ENCODE assay signal across 9 mouse cellular contexts in genomic region chr7:110728876-110729275, GRCm38 (mm10). TPM values are rescaled to one million over a fixed set of nuclear protein-coding genes. Genes with fewer than 3 reads are reported as not detected.
DNase-seq lines count a peak whose midpoint lies in the region; ATAC-seq and TF ChIP-seq lines count a peak whose summit lies in the region.
"Had no signal": no experiment of that assay in that cellular context is flagged by ENCODE, and none has a peak within 500 bp of the region (broad histone marks: within the 10 kb centered on the region; RNA-seq: fewer than 3 reads in every experiment).

No protein-coding gene starts in this region.

- H3K9me3 ChIP-seq in midbrain, embryonic 13.5 days, result no peaks in the 10 kb centered on the region
- no peaks in the 10 kb centered on the region for H3K9me3 ChIP-seq in midbrain, embryonic 15.5 days
- H3K9me3 ChIP-seq in liver, postnatal 0 days (ENCODE audit: low read length), result no peaks in the 10 kb centered on the region
- no peaks in the 10 kb centered on the region for H3K9me3 ChIP-seq in forebrain, embryonic 13.5 days (replicated peaks)

- 68% methylated on average over 3 of the region's 3 CpGs for WGBS in midbrain, embryonic 13.5 days
- 57% methylated on average over 3 of the region's 3 CpGs for WGBS in midbrain, embryonic 15.5 days
- 30% methylated on average over 3 of the region's 3 CpGs for WGBS in liver, postnatal 0 days (ENCODE audit: insufficient replicate concordance)
- 52% methylated on average over 3 of the region's 3 CpGs for WGBS in forebrain, embryonic 13.5 days

- peak; percentile 75 for TF ChIP-seq CTCF in liver, postnatal 0 days (IDR thresholded peaks at IDR 0.05; ENCODE audit: low read depth)

- peaks cover 16% of the 10 kb centered on the region for H3K4me1 ChIP-seq in midbrain, embryonic 13.5 days (replicated peaks)
- peaks cover 8% of the 10 kb centered on the region; the same call in 1 of the 2 replicates for H3K4me1 ChIP-seq in midbrain, embryonic 15.5 days
- no peaks in the 10 kb centered on the region for H3K4me1 ChIP-seq in liver, postnatal 0 days (ENCODE audit: insufficient read depth)
- peaks cover 9% of the 10 kb centered on the region; the same call in 1 of the 2 replicates for H3K4me1 ChIP-seq in forebrain, embryonic 13.5 days

- H3K4me2 ChIP-seq in midbrain, embryonic 13.5 days (replicated peaks), result no peak overlapping the region
- no peak overlapping the region for H3K4me2 ChIP-seq in midbrain, embryonic 15.5 days
- H3K4me2 ChIP-seq in liver, postnatal 0 days (ENCODE audit: low read depth, low read length), result no peak overlapping the region
- no peak overlapping the region for H3K4me2 ChIP-seq in forebrain, embryonic 13.5 days

- no peak overlapping the region for H3K9ac ChIP-seq in midbrain, embryonic 13.5 days (replicated peaks)
- H3K9ac ChIP-seq in midbrain, embryonic 15.5 days, result no peak overlapping the region
- no peak overlapping the region for H3K9ac ChIP-seq in liver, postnatal 0 days (replicated peaks)
- no peak overlapping the region for H3K9ac ChIP-seq in forebrain, embryonic 13.5 days

- DNase-seq in cerebellum, postnatal 10 days, result peak; percentile 55 to 64
- DNase-seq in cerebellum, adult 8-10 months, result no peak
- peak; percentile 28 for DNase-seq in c-Kit-positive CD71-positive TER-119-negative erythroid progenitor cells, embryonic 14.5 days (ENCODE audit: low read depth)
- DNase-seq in liver, postnatal 0 days, result peak; percentile 41
- DNase-seq in spleen, postnatal 36 days (ENCODE audit: low spot score in 2 of 2), result peak; percentile 39 to 51

- ATAC-seq in midbrain, embryonic 13.5 days, result no peak
- ATAC-seq in midbrain, embryonic 15.5 days (replicated peaks), result no peak
- ATAC-seq in liver, postnatal 0 days, result no peak; the same call in 1 of the 2 replicates
- no peak for ATAC-seq in forebrain, embryonic 13.5 days

- no peak overlapping the region for H3K4me3 ChIP-seq in midbrain, embryonic 13.5 days (replicated peaks)
- no peak overlapping the region for H3K4me3 ChIP-seq in midbrain, embryonic 15.5 days
- H3K4me3 ChIP-seq in liver, postnatal 0 days (ENCODE audit: low read depth, low read length), result no peak overlapping the region
- no peak overlapping the region for H3K4me3 ChIP-seq in forebrain, embryonic 13.5 days

- no peaks in the 10 kb centered on the region for H3K36me3 ChIP-seq in midbrain, embryonic 13.5 days
- H3K36me3 ChIP-seq in midbrain, embryonic 15.5 days (replicated peaks), result no peaks in the 10 kb centered on the region
- H3K36me3 ChIP-seq in liver, postnatal 0 days (replicated peaks; ENCODE audit: insufficient read depth, low read length), result no peaks in the 10 kb centered on the region
- H3K36me3 ChIP-seq in forebrain, embryonic 13.5 days (ENCODE audit: poor library complexity, severe bottlenecking), result no peaks in the 10 kb centered on the region

- no peak for TF ChIP-seq EP300 in liver, postnatal 0 days (IDR thresholded peaks at IDR 0.05; ENCODE audit: low read depth)

- H3K27ac ChIP-seq in midbrain, embryonic 13.5 days, result 0 out of 2 replicates have a peak overlapping the region, but pooled peaks have one; percentile 44
- no peak overlapping the region for H3K27ac ChIP-seq in midbrain, embryonic 15.5 days
- H3K27ac ChIP-seq in liver, postnatal 0 days (ENCODE audit: low read depth), result no peak overlapping the region
- no peak overlapping the region for H3K27ac ChIP-seq in forebrain, embryonic 13.5 days
- H3K27ac ChIP-seq: macrophage had no signal

- H3K27me3 ChIP-seq in midbrain, embryonic 13.5 days, result no peaks in the 10 kb centered on the region
- no peaks in the 10 kb centered on the region for H3K27me3 ChIP-seq in midbrain, embryonic 15.5 days (replicated peaks)
- H3K27me3 ChIP-seq in liver, postnatal 0 days (ENCODE audit: insufficient read depth, low read length), result no peaks in the 10 kb centered on the region
- no peaks in the 10 kb centered on the region for H3K27me3 ChIP-seq in forebrain, embryonic 13.5 days

RNA-seq across cellular contexts. Expression of gene Ampd3, which starts 39.1 kb away (rescaled TPM):
- 2.9 and 3.7 TPM in 2 replicates for polyA plus RNA-seq in midbrain, embryonic 13.5 days (2015; fragmentation: Nextera tagmentation; extraction: Ambion mirVana)
- polyA plus RNA-seq in midbrain, embryonic 15.5 days (2015; fragmentation: Nextera tagmentation; extraction: Ambion mirVana), result 9.7 and 10.1 TPM in 2 replicates
- 12.3 and 16.6 TPM in 2 replicates for polyA plus RNA-seq in liver, postnatal 0 days (2015; fragmentation: Nextera tagmentation; extraction: Ambion mirVana)
- polyA plus RNA-seq in forebrain, embryonic 13.5 days (2015; fragmentation: Nextera tagmentation; extraction: Ambion mirVana), result 1.5 TPM in 2 replicates
